Mouse (Mus musculus) liver, embryonic 12.5 days (tissue): ENCODE measurements at regions not wholly inside any gene's neighbourhood (a gene's known extent, or its start where the extent isn't known, plus 50 kb on each side); places are given as distances from the start of the nearest gene placed in this dataset.

Experiments
- ATAC-seq: fragments of 200-750 bp; cut with Nextera tagmentation; 2 replicates; pipeline ENCODE4 v1.8.0; 2017; ENCODE audit warnings: moderate number of reproducible peaks, mild to moderate bottlenecking, moderate library complexity
- H3K27ac ChIP-seq: fragments of 300-500 bp; sonication (generic); 2 replicates; pipeline ENCODE4 v1.5.1; 2016; ENCODE audit warnings: mild to moderate bottlenecking
- H3K27me3 ChIP-seq: fragments of 300-500 bp; sonication (generic); replicated peaks from 2 replicates; pipeline ENCODE4 v1.6.1; 2016; ENCODE audit warnings: mild to moderate bottlenecking, moderate library complexity
- H3K36me3 ChIP-seq: fragments of 300-500 bp; sonication (generic); 2 replicates; pipeline ENCODE4 v1.6.1; 2016; ENCODE audit warnings: mild to moderate bottlenecking, moderate library complexity
- H3K4me1 ChIP-seq: fragments of 300-500 bp; sonication (generic); 2 replicates; pipeline ENCODE4 v1.6.1; 2016
- H3K4me2 ChIP-seq: fragments of 300-500 bp; sonication (generic); 2 replicates; pipeline ENCODE4 v1.6.1; 2016; ENCODE audit warnings: mild to moderate bottlenecking, moderate library complexity
- H3K4me3 ChIP-seq: fragments of 300-500 bp; sonication (generic); 2 replicates; pipeline ENCODE4 v1.5.1; 2016; ENCODE audit warnings: mild to moderate bottlenecking, moderate library complexity
- H3K9ac ChIP-seq: fragments of 300-500 bp; sonication (generic); 2 replicates; pipeline ENCODE4 v1.6.1; 2016; ENCODE audit warnings: mild to moderate bottlenecking, moderate library complexity
- H3K9me3 ChIP-seq: fragments of 300-500 bp; sonication (generic); replicated peaks from 2 replicates; pipeline ENCODE4 v1.6.1; 2016; ENCODE audit warnings: mild to moderate bottlenecking, moderate library complexity
- WGBS: fragments of 180-500 bp; shearing (Covaris S2); methylation state at CpG from one replicate; pipeline ENCODE4 v1.1.7; 2016; ENCODE audit not compliant: insufficient replicate concordance; 5-methylcytosine and 5-hydroxymethylcytosine counted together

DNA sequence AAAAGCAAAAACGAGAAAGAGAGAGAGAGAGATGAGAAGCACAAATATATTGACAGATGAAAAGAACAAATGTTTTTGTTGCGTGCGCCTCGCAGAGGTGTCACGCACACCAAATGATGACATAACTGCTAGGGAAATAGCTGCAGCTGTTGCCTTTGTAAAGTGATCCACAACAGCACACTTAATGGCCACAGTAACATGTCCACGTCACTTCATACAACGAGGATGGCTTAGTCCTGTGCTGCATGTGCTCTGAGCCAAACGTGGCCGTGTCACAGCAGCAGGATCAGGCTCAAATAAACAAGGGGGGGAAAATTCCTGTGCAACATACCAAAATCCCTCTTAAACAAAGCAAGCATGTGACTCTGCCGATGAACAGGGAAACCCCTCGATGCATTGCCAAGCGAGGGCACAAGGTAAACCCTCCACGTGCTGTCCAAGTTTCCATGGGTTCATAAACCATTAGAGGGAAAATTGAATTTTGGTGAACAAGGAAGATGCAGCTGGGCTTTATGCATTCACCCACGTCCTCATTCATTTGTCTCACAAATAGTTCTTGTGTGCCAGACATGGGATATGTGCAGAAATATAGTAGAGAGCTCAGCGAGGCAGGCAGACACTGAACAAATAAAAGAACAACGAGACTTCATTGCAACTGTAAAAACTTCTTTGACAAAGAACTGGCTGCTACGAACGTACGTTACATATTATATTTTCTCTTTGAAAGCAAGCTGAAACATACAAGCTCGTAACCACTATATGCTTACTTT lies 223.0 kb upstream of the Pard3b start:
- Histone ChIP-seq H3K9me3 (no peaks in the 10 kb centered on the region), H3K4me1 (no peaks in the 10 kb centered on the region), H3K27me3 (no peaks in the 10 kb centered on the region), H3K4me2 (no peak overlapping the region), H3K4me3 (no peak overlapping the region), H3K27ac (no peak overlapping the region), H3K36me3 (no peaks in the 10 kb centered on the region), H3K9ac (no peak overlapping the region)
- WGBS, result 75% methylated on average over 20 of the region's 20 CpGs
- no peak for ATAC-seq

DNA sequence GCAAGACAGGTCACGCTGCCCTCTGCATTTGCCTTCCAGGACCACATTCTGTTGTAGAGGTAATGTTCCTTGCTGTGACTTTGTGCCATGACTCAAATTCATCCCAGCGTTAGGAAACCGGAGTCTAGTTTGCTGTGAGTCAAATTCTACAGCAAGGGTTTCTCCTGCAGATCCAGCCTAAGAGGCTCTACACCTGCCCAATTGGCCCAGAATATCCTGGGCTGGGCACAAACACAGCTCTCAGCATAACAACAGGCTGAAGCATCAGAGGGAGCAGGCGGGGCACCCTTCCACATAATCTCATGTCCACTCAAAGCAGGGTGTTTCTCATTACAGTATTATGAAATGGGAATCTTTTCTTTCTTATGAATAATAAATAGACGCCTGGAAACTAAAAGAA lies 220.2 kb upstream of the Pard3b start:
- Histone ChIP-seq H3K9ac (no peak overlapping the region), H3K4me3 (no peak overlapping the region), H3K36me3 (no peaks in the 10 kb centered on the region), H3K27me3 (no peaks in the 10 kb centered on the region), H3K27ac (no peak overlapping the region), H3K9me3 (no peaks in the 10 kb centered on the region), H3K4me2 (no peak overlapping the region), H3K4me1 (no peaks in the 10 kb centered on the region)
- no peak for ATAC-seq
- 63% methylated on average over 5 of the region's 5 CpGs for WGBS

DNA sequence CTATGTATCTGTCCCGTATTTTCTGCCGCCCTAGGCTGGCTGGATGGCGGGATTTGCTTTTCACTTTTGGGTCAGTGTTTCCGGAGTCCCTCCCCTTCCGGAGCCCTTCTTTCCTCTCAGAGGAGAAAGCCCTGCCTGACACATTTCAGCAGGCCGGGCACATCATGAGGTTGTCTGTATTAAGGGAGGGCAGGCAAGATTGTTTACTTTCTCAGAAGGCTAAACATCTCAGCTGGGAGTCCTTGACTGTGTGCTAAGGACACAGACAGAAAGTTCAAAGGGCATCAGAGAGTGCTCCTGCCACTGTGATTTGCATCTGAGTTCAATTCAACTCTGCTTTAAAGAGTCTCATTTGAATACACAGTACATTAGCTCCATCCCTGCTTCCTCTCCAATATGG lies 218.8 kb upstream of the Pard3b start:
- no peak overlapping the region for H3K9ac ChIP-seq
- no peaks in the 10 kb centered on the region for H3K9me3 ChIP-seq
- H3K36me3 ChIP-seq, result no peaks in the 10 kb centered on the region
- no peak overlapping the region for H3K4me3 ChIP-seq
- no peaks in the 10 kb centered on the region for H3K4me1 ChIP-seq
- ATAC-seq, result no peak
- WGBS, result 43% methylated on average over 6 of the region's 6 CpGs
- no peak overlapping the region for H3K27ac ChIP-seq
- H3K27me3 ChIP-seq, result no peaks in the 10 kb centered on the region
- H3K4me2 ChIP-seq, result no peak overlapping the region

DNA sequence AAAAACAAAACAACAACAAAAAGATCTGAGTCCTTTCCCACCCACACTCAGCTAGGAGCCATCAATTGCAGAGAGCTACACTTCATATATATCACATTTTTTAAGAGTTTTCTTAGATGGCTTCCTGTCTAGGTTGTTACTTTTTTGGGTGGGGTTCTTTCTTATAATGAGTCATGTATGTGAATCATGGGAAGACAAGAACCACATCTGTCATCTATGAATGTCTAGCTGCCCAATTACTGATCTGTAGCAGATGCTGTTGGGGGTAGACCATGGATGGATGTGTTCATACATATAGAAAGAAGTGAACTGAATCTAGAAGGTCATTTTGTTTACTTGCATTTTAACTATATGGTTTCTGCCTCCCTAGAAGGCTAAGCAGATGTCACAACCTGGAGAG lies 215.4 kb upstream of the Pard3b start:
- ATAC-seq, result no peak

DNA sequence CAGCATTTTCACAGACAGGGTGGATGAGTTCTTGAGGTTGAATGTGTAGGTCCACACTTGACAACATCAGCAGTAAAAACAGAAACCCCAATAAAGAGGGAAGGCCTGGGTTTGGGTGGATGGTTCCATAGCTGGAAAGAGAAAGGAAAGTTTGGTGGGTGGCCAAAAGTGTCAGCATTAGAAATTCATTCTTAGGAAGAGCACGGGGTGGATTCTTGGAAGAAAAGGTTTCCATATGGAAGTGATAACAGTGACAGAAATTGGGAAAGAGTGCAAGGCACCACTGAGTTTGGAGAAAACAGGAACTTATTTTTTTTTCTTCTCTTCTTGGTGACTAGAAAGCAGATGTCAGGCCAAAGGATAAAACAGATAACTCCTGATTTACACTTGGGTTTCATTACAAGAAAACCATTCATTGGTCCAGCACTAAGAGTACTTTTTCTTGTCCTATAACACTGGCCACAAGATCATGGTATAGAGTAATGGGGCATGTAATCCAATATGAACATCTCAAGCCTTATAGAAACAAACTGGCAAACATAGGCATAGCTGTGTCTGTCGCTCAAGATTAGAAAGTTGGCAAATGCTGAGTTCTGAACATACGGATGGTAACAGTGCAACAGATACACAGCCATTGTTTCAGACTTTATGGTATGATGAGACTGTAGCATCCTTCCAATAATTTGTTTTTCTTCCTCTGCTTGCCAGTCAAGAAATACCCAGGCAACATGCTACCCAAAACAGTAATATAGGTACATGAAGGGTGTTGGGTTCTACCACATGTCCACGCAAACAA lies 209.7 kb upstream of the Pard3b start:
- Histone ChIP-seq H3K4me3 (no peak overlapping the region), H3K27me3 (no peaks in the 10 kb centered on the region), H3K4me1 (no peaks in the 10 kb centered on the region), H3K9ac (no peak overlapping the region), H3K36me3 (no peaks in the 10 kb centered on the region), H3K27ac (no peak overlapping the region), H3K9me3 (no peaks in the 10 kb centered on the region), H3K4me2 (no peak overlapping the region)
- WGBS, result 76% methylated on average over 4 of the region's 4 CpGs
- ATAC-seq, result no peak

More for the DNA sequence above, 215.4 kb upstream of the Pard3b start:
- no peak overlapping the region for H3K9ac ChIP-seq
- no peaks in the 10 kb centered on the region for H3K36me3 ChIP-seq
- no peaks in the 10 kb centered on the region for H3K9me3 ChIP-seq
- H3K4me2 ChIP-seq, result no peak overlapping the region
- no peaks in the 10 kb centered on the region for H3K4me1 ChIP-seq
- H3K4me3 ChIP-seq, result no peak overlapping the region
- H3K27ac ChIP-seq, result no peak overlapping the region
- no peaks in the 10 kb centered on the region for H3K27me3 ChIP-seq

DNA sequence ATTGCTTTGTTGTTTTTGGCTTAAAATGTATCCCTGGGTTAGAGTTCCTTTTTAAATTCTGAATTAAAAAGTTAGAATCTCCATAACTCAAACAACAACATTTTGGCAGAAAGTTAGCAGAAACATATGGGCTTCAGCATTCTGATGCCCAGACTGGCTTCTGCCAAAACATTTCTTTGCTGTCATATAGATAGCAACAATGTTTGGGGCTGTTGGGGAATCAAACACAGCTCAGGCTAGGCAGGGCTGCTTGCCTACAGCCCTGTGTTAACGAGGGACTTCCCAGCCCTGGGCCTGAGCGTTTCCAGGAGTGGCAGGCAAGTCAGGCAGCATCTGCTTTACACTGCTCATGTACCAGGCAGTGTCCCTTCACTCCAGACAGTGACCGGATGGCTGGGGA lies 201.0 kb upstream of the Pard3b start:
- no peaks in the 10 kb centered on the region for H3K4me1 ChIP-seq
- no peaks in the 10 kb centered on the region for H3K9me3 ChIP-seq
- no peaks in the 10 kb centered on the region for H3K27me3 ChIP-seq
- H3K4me2 ChIP-seq, result no peak overlapping the region
- H3K9ac ChIP-seq, result no peak overlapping the region
- no peaks in the 10 kb centered on the region for H3K36me3 ChIP-seq
- WGBS, result 39% methylated on average over 3 of the region's 3 CpGs
- no peak for ATAC-seq
- H3K27ac ChIP-seq, result no peak overlapping the region
- H3K4me3 ChIP-seq, result no peak overlapping the region

DNA sequence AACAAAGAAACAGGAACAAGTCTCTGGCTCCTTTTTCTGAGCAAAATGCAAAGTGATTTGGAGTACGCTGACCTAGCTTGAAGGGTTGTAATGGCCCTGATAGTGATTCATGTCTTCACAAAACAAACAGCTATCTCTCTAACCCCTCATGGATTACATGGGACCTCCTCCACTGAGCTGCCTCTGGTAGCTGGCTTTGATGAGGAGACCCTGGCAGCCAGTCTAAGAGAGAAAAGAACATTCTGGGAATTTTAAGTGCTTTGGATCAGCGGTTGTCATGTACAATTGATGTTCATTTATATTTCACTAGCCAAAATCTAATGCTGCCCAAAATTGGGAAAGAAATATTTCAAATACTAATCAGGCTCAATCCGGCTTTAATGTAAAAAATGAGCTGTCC lies 177.2 kb upstream of the Pard3b start:
- H3K36me3 ChIP-seq, result no peaks in the 10 kb centered on the region
- H3K4me2 ChIP-seq, result no peak overlapping the region
- no peak overlapping the region for H3K4me3 ChIP-seq
- H3K4me1 ChIP-seq, result no peaks in the 10 kb centered on the region
- 53% methylated on average over 3 of the region's 3 CpGs for WGBS
- ATAC-seq, result no peak
- no peak overlapping the region for H3K27ac ChIP-seq
- H3K27me3 ChIP-seq, result no peaks in the 10 kb centered on the region
- H3K9me3 ChIP-seq, result no peaks in the 10 kb centered on the region
- H3K9ac ChIP-seq, result no peak overlapping the region

DNA sequence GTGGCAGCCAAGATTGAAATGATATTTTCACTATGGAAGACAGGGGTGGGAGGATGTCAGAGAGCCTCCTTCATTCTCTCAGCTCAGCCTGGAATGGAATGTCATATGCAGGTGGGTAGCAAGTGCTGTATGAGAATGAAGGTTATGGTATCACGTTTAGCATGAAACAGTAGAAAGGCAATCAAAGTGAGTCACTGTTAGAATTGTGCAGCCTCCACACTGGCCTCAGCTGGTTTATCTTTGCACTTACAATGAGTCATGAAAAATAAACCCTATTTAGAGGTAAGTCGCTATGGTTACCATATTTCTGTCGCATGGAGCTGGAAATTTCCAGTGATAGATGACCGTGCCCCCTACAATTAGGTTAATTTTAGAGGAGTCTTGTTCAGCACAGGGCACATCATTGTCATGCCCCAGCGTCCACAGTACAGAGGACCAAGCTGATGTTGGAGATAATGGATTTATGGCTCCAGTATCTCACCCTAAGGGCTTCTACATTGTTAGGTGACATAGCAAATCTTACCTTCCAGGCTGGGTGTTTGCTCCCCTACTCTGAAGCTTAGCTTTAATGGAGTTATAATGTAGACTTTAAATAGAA lies 167.9 kb upstream of the Pard3b start:
- no peaks in the 10 kb centered on the region for H3K36me3 ChIP-seq
- no peaks in the 10 kb centered on the region for H3K9me3 ChIP-seq
- no peak overlapping the region for H3K4me3 ChIP-seq
- H3K4me1 ChIP-seq, result no peaks in the 10 kb centered on the region
- WGBS, result 54% methylated on average over 5 of the region's 5 CpGs
- no peak overlapping the region for H3K4me2 ChIP-seq
- no peak for ATAC-seq
- no peak overlapping the region for H3K27ac ChIP-seq
- H3K27me3 ChIP-seq, result no peaks in the 10 kb centered on the region
- no peak overlapping the region for H3K9ac ChIP-seq

DNA sequence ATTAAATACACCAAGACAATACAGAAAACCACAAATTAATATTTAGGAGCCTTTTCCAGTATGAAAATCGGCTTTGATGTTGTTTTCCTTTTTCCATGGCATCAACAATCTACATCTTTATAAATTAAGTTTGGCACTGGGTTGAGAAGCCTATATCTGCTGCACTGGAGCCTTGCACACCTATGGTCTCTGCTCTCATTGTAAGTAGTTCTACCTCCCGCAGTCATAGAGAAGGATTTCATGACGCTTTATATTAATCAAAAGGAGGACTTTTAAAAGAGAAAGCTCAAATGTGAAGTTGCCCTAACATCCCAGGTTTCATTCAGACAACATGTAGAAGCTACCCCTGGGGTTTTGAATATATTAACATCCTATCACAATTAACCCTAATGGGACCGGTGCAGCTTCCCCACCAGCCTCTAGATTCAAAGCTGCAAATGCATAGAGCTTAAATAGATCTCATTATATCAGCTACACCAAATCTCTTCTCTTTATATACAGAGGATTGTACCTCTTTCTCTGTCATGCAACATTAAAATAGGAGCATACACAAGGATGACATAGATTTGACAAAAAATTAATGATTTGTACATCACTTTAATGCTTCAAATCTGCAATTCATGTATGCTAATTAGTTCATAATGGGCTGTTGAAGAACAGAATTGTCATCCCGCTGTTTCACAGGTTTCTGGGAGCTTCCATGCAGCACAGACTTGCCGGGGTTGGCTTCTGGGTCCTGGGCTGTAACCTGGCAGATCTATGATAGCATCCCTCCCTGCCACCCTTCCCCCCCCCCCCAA lies 166.6 kb upstream of the Pard3b start:
- ATAC-seq, result no peak
- Histone ChIP-seq H3K9ac (no peak overlapping the region), H3K27me3 (no peaks in the 10 kb centered on the region), H3K4me2 (no peak overlapping the region), H3K36me3 (no peaks in the 10 kb centered on the region), H3K4me1 (no peaks in the 10 kb centered on the region), H3K27ac (no peak overlapping the region), H3K9me3 (no peaks in the 10 kb centered on the region), H3K4me3 (no peak overlapping the region)
- 70% methylated on average over 6 of the region's 6 CpGs for WGBS

DNA sequence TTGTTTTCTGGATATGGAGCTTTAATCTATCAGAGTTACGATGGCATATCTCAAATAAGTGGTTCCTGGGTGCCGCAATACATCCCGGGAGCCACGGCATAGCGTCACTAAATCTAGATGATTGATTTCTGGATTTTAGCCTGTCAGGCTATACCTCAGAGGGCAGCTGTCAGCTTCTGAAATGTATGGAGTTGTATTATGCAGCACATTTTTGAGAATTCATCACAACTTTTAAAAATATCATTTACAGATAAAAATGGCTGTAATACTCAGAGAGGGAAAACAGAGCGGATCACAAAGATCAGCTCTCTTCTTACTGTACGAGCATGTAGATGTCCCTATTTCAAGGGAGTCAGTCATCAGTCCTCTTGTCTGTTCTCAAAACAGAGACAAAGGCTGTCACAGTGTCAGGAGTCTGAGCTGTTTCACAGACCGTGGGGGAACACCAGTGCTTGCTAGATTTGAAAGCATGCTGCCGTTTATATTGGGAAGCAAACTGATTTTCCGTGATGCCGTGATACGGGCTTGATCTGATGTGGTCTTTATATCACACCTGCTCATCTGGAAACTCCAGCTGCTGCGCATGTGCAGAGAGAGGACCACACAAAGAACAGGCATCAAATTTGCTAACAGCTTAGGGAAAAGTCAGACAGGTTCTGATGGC lies 165.9 kb upstream of the Pard3b start:
- Histone ChIP-seq H3K9me3 (no peaks in the 10 kb centered on the region), H3K27me3 (no peaks in the 10 kb centered on the region), H3K4me3 (no peak overlapping the region), H3K9ac (no peak overlapping the region), H3K4me2 (no peak overlapping the region), H3K4me1 (no peaks in the 10 kb centered on the region), H3K27ac (no peak overlapping the region), H3K36me3 (no peaks in the 10 kb centered on the region)
- ATAC-seq, result no peak
- 76% methylated on average over 13 of the region's 13 CpGs for WGBS

DNA sequence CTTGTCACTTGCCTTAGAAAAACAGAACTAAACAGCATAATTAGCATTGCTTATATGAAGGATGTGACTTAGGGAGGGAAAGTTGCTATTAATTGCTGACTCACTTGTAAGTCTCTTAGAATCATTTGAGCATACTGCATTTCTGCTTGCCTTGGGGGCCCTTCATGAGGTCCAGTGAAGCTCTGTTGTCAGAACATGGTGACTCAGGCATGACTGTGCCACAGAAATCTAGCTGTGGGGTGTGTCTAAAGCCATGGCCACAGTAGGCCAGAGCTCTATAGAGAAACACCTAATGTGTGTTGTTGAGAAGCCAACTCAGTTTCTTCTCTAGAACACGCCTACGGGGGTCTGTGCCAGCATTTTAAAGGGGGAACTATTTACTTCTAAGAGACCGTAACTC lies 153.2 kb upstream of the Pard3b start:
- Histone ChIP-seq H3K27me3 (no peaks in the 10 kb centered on the region), H3K9ac (no peak overlapping the region), H3K27ac (no peak overlapping the region), H3K9me3 (no peaks in the 10 kb centered on the region), H3K4me2 (no peak overlapping the region), H3K4me1 (no peaks in the 10 kb centered on the region), H3K36me3 (no peaks in the 10 kb centered on the region), H3K4me3 (no peak overlapping the region)
- ATAC-seq, result no peak
- 69% methylated on average over 3 of the region's 3 CpGs for WGBS
